Mouse (Mus musculus): ENCODE data around the gene Tspan11. TPM values are rescaled to one million over a fixed set of nuclear protein-coding genes. Genes with fewer than 3 reads are reported as not detected.
A peak's percentile ranks its signal among the peaks of the same experiment; 100 is the strongest.

The Tspan11 gene
- polyA plus RNA-seq, 1 experiment from 2014 or later, result 64.3 TPM

DNA sequence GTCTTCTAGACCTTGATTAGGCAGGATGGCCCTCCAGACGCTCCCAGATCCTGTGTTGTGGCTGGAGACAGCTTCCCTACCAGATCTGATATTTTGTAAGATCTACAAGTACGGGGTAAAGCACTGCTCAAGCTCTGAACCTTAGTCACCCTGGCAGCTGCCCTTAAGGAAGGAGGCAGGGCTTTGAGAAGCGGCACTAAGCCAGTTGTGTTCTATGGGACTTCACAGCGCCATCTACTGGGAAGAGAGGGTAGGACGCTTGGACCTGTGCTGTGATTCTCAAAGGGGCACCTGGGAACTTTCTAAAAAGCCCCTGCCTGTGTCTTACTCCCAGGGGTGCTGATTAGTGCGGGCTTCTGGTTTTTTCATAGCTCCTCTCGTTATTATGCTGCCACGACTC is 33.3 kb downstream of the Tspan11 start:
- H3K27me3 ChIP-seq (replicated peaks; ENCODE audit: insufficient read depth, low read length), result no peaks in the 10 kb centered on the region
- no peak overlapping the region for H3K4me3 ChIP-seq (ENCODE audit: low read depth, low read length)
- H3K9me3 ChIP-seq (ENCODE audit: low read length), result no peaks in the 10 kb centered on the region
- peak; percentile 89 for ATAC-seq
- TF ChIP-seq CTCF (IDR thresholded peaks at IDR 0.05), result peak; percentile 88
- TF ChIP-seq EP300 (IDR thresholded peaks at IDR 0.05), result no peak
- H3K4me2 ChIP-seq (replicated peaks; ENCODE audit: low read depth, low read length), result no peak overlapping the region
- H3K27ac ChIP-seq (ENCODE audit: low read length), result no peak overlapping the region
- H3K36me3 ChIP-seq (ENCODE audit: insufficient read depth, low read length), result no peaks in the 10 kb centered on the region
- no peaks in the 10 kb centered on the region; the same call in 1 of the 2 replicates for H3K4me1 ChIP-seq (ENCODE audit: insufficient read depth, low read depth, low read length)
- no peak overlapping the region for H3K9ac ChIP-seq (replicated peaks; ENCODE audit: low read depth)
- 5% methylated on average over 8 of the region's 8 CpGs for WGBS
- peak; percentile 96 for DNase-seq (ENCODE audit: low spot score)

DNA sequence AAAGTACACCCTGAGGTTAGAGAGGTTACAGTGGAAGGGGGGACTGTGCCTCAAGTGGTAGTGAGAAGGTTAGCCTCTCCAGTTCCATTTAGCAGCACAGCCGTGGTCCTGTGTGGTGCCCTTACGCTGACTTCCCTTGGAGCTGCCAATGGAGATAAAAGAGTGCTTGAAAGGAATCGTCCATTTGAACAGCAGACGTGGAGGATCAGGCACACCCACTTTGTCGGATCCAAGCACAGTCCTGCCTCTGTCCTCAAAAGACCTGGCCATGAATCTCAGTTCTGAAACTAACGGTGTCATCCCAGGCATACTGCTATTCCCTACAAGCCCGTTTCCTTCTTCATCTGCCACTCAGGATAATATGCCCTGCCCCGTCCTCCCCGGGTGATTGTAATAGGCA is 34.6 kb downstream of the Tspan11 start:
- H3K27ac ChIP-seq (ENCODE audit: low read length), result no peak overlapping the region
- H3K4me2 ChIP-seq (replicated peaks; ENCODE audit: low read depth, low read length), result no peak overlapping the region
- no peaks in the 10 kb centered on the region for H3K9me3 ChIP-seq (ENCODE audit: low read length)
- no peaks in the 10 kb centered on the region; the same call in 1 of the 2 replicates for H3K4me1 ChIP-seq (ENCODE audit: insufficient read depth, low read depth, low read length)
- no peaks in the 10 kb centered on the region for H3K36me3 ChIP-seq (ENCODE audit: insufficient read depth, low read length)
- H3K9ac ChIP-seq (replicated peaks; ENCODE audit: low read depth), result no peak overlapping the region
- peak; percentile 28 for DNase-seq (ENCODE audit: low spot score)
- TF ChIP-seq CTCF (IDR thresholded peaks at IDR 0.05) (no peak), EP300 (IDR thresholded peaks at IDR 0.05) (no peak)
- 0 out of 2 replicates have a peak, but pooled peaks have one; percentile 6 for ATAC-seq
- H3K4me3 ChIP-seq (ENCODE audit: low read depth, low read length), result no peak overlapping the region
- no peaks in the 10 kb centered on the region for H3K27me3 ChIP-seq (replicated peaks; ENCODE audit: insufficient read depth, low read length)
- 32% methylated on average over 9 of the region's 9 CpGs for WGBS

DNA sequence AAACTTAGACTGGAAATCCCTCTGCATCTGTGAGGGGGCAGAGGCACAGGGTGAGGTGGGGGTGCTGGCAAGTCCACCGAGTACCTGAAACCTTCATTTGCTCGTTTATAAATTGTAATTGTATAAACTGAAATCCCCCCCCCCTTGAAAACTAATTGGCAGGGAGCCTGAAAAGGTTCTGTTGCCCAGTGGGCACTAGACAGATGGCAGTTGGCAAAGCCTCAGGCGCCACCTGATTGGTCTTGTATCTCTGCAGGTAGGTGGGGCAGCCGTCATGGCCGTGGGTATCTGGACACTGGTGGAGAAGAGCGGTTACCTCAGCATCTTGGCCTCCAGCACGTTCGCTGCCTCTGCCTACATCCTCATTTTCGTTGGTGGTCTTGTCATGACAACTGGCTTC is 35.9 kb downstream of the Tspan11 start:
- DNase-seq (ENCODE audit: low spot score), result no peak

DNA sequence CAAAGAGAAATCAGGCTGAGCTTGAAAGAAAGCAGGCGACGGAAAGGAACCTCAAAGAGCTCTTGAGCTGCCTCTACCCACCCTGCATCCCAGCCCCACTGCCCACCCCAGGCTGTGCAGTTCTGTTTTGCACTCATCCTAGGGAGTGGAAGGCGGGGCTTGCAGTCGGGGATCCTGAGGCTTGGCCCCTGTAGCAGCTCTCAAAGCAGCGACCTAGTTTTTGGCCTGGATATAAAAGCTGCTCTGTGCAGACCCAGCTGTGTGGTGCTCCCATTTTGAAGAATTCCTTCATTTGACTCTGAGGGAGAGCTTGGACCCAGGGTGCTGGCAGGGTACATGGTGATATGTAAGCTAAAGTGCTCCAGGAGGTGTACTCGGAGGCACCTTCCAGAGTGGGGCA is 37.4 kb downstream of the Tspan11 start:
- DNase-seq (ENCODE audit: low spot score) (no peak), ATAC-seq (no peak)
- no peak overlapping the region for H3K4me3 ChIP-seq (ENCODE audit: low read depth, low read length)
- H3K9me3 ChIP-seq (ENCODE audit: low read length), result no peaks in the 10 kb centered on the region
- no peak overlapping the region for H3K27ac ChIP-seq (ENCODE audit: low read length)
- H3K4me2 ChIP-seq (replicated peaks; ENCODE audit: low read depth, low read length), result no peak overlapping the region
- H3K36me3 ChIP-seq (ENCODE audit: insufficient read depth, low read length), result no peaks in the 10 kb centered on the region
- no peaks in the 10 kb centered on the region for H3K27me3 ChIP-seq (replicated peaks; ENCODE audit: insufficient read depth, low read length)
- H3K9ac ChIP-seq (replicated peaks; ENCODE audit: low read depth), result no peak overlapping the region
- TF ChIP-seq EP300 (IDR thresholded peaks at IDR 0.05) (no peak), CTCF (IDR thresholded peaks at IDR 0.05) (no peak)
- WGBS, result 67% methylated on average over 6 of the region's 6 CpGs
- no peaks in the 10 kb centered on the region; the same call in 1 of the 2 replicates for H3K4me1 ChIP-seq (ENCODE audit: insufficient read depth, low read depth, low read length)

More for the DNA sequence above, 35.9 kb downstream of the Tspan11 start:
- Histone ChIP-seq H3K27me3 (replicated peaks; ENCODE audit: insufficient read depth, low read length) (no peaks in the 10 kb centered on the region), H3K4me1 (ENCODE audit: insufficient read depth, low read depth, low read length) (no peaks in the 10 kb centered on the region; the same call in 1 of the 2 replicates), H3K9me3 (ENCODE audit: low read length) (no peaks in the 10 kb centered on the region), H3K4me3 (ENCODE audit: low read depth, low read length) (no peak overlapping the region), H3K36me3 (ENCODE audit: insufficient read depth, low read length) (no peaks in the 10 kb centered on the region), H3K9ac (replicated peaks; ENCODE audit: low read depth) (no peak overlapping the region), H3K4me2 (replicated peaks; ENCODE audit: low read depth, low read length) (no peak overlapping the region), H3K27ac (ENCODE audit: low read length) (no peak overlapping the region)
- ATAC-seq, result no peak
- TF ChIP-seq CTCF (IDR thresholded peaks at IDR 0.05) (no peak), EP300 (IDR thresholded peaks at IDR 0.05) (no peak)
- 81% methylated on average over 9 of the region's 9 CpGs for WGBS

DNA sequence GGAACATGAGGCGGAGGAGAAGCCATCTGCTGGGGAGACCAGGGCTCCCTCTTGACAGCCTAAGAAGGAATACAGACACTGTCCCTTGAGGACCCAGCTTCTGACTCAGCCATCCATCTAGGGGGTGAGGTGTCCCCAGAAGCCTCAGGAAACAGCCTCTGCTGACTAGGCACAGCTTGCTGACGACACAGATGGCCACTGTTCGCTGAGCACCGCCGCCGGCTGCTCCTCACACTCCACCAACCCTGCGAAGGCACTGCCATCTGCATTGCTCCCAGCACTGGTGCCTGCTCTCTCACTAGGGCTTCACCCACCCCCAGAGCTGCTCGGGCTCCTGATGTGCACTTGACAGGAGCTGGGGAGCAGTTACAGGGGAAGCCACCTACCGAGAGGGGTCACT is 38.5 kb downstream of the Tspan11 start:
- H3K27ac ChIP-seq (ENCODE audit: low read length), result no peak overlapping the region

DNA sequence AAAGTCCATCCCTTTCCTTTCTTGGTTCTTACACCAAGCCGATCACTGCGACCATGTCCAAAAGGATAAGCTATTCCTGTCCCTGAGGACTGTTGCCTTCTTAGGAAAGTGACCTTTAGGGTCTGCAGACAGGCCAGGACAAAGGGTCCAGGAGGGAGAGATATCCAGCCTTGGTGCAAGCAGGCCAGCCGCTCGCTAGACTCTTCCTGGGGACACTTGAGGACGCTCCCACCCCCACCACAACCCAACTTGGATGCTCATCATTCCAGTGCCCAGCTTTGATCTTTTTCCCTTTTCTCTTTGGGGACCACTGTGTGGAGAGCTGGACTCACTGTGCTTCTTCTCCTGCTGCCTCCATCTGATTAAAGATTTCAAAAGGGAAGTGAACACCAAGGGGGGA is 41.3 kb downstream of the Tspan11 start:
- no peak for TF ChIP-seq EP300 (IDR thresholded peaks at IDR 0.05)
- TF ChIP-seq CTCF (IDR thresholded peaks at IDR 0.05), result no peak
- WGBS, result 84% methylated on average over 5 of the region's 5 CpGs
- DNase-seq (ENCODE audit: low spot score) (no peak), ATAC-seq (no peak)
- Histone ChIP-seq H3K4me2 (replicated peaks; ENCODE audit: low read depth, low read length) (no peak overlapping the region), H3K9ac (replicated peaks; ENCODE audit: low read depth) (no peak overlapping the region), H3K27ac (ENCODE audit: low read length) (no peak overlapping the region), H3K4me3 (ENCODE audit: low read depth, low read length) (no peak overlapping the region), H3K4me1 (ENCODE audit: insufficient read depth, low read depth, low read length) (no peaks in the 10 kb centered on the region), H3K27me3 (replicated peaks; ENCODE audit: insufficient read depth, low read length) (no peaks in the 10 kb centered on the region), H3K36me3 (ENCODE audit: insufficient read depth, low read length) (no peaks in the 10 kb centered on the region), H3K9me3 (ENCODE audit: low read length) (no peaks in the 10 kb centered on the region)

More for the DNA sequence above, 38.5 kb downstream of the Tspan11 start:
- no peak for TF ChIP-seq EP300 (IDR thresholded peaks at IDR 0.05)
- no peak for TF ChIP-seq CTCF (IDR thresholded peaks at IDR 0.05)
- Histone ChIP-seq H3K9me3 (ENCODE audit: low read length) (no peaks in the 10 kb centered on the region), H3K27me3 (replicated peaks; ENCODE audit: insufficient read depth, low read length) (no peaks in the 10 kb centered on the region), H3K9ac (replicated peaks; ENCODE audit: low read depth) (no peak overlapping the region), H3K4me3 (ENCODE audit: low read depth, low read length) (no peak overlapping the region), H3K36me3 (ENCODE audit: insufficient read depth, low read length) (no peaks in the 10 kb centered on the region), H3K4me2 (replicated peaks; ENCODE audit: low read depth, low read length) (no peak overlapping the region), H3K4me1 (ENCODE audit: insufficient read depth, low read depth, low read length) (no peaks in the 10 kb centered on the region)
- no peak for DNase-seq (ENCODE audit: low spot score)
- WGBS, result 57% methylated on average over 9 of the region's 9 CpGs
- no peak for ATAC-seq

DNA sequence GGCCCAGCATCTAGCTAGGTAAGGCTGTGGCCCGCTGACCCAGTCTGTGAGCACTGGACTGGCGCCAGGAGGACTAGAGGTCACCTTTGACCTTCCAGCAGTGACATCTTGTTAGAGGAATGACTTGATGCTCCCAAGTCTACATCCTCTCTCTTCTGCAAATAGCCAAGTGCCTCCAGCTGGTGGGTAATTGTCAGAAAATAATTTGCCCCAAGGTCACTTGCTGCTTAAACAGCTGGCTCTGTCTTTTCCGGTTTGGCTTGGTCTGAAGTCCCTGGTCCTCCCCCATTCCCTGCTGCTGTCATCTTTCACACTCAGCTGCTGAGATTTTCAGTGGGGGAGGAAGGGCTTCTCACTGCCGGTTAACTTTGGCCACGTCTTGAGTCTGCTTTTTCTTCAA is 45.3 kb downstream of the Tspan11 start:
- H3K4me3 ChIP-seq (ENCODE audit: low read depth, low read length), result no peak overlapping the region
- no peaks in the 10 kb centered on the region for H3K9me3 ChIP-seq (ENCODE audit: low read length)
- H3K4me2 ChIP-seq (replicated peaks; ENCODE audit: low read depth, low read length), result no peak overlapping the region
- DNase-seq (ENCODE audit: low spot score) (peak; percentile 69), ATAC-seq (peak; percentile 69)
- H3K36me3 ChIP-seq (ENCODE audit: insufficient read depth, low read length), result no peaks in the 10 kb centered on the region
- H3K27ac ChIP-seq (ENCODE audit: low read length), result no peak overlapping the region
- no peaks in the 10 kb centered on the region for H3K27me3 ChIP-seq (replicated peaks; ENCODE audit: insufficient read depth, low read length)
- no peaks in the 10 kb centered on the region for H3K4me1 ChIP-seq (ENCODE audit: insufficient read depth, low read depth, low read length)
- no peak overlapping the region for H3K9ac ChIP-seq (replicated peaks; ENCODE audit: low read depth)
- WGBS, result 25% methylated on average over 5 of the region's 5 CpGs
- TF ChIP-seq CTCF (IDR thresholded peaks at IDR 0.05), result no peak; the same call in 1 of the 2 replicates
- TF ChIP-seq EP300 (IDR thresholded peaks at IDR 0.05), result no peak

Measured in lung, postnatal 0 days (tissue).